Mouse (Mus musculus) cerebellum, adult 9-10 months (tissue): Measurements from ENCODE around the gene Yjefn3.

ENCODE experiments used
- DNase-seq: peaks from one replicate; pipeline ENCODE4 v3.0.0; 2022

Gene Yjefn3

DNA sequence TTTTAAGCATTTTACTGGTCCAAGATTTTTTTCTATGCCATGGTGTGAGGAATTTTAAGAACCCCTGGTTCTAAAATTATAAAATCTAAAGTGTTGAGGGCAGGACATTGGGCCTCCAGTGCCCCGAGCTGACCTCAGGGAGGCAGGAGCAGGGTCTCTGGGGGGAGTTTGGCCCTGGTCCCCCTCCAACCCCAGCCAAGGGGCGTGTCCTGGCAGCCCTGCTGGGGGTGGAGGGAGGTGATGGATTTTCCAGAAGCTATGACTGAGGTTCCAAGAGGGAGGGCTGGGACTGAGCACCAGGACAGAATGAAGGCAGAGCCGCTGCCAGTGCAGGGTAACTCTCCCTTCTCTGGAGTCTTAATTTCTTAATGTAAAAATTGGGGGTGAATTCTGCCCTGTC is 24.5 kb downstream of the Yjefn3 start:
- DNase-seq, result no peak

- DNase-seq, result no peak
Measured at GRCm38 (mm10) chr8:69877396-69877795, 25.1 kb downstream of the Yjefn3 start.

DNA sequence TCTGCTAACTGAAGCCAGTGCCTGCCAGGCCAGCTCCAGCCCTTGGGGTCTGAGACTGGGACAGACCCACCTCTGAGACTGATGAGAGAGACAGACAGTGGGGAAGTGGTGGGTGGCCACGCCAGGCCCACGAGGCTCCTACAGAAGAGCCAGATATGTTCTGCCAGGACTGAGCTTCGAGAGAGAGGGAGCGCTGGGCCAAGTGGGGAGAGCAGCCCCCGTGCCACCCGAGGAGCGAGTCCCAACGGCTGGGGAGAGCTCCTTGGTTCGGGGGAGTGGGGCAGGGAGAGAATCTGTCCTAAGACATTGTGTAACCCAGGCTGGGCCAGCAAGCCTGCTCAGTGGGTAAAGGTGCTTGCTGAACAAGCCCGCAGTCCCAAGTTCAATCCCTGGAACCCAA is 25.5 kb downstream of the Yjefn3 start:
- no peak for DNase-seq

DNA sequence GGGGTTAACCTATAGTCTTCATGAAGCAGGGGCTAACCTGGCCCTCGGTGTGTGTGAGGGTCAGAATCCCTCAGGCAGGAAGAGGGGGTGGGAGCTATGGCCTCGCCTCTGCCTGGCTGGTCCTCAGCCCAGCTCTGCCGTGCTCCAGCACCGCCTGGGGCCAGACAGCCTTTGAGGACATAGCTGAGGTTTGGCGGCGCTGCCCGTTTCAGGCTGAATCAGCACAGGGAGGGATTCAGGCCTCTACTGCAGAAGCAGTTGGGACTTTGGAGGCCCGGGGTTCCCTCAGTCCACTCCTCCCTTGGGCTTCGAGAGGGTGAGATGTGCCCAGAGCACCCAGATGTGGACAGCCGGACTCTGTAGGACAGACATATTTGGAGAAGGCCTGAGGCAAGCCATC is 26.4 kb downstream of the Yjefn3 start:
- DNase-seq, result no peak

DNA sequence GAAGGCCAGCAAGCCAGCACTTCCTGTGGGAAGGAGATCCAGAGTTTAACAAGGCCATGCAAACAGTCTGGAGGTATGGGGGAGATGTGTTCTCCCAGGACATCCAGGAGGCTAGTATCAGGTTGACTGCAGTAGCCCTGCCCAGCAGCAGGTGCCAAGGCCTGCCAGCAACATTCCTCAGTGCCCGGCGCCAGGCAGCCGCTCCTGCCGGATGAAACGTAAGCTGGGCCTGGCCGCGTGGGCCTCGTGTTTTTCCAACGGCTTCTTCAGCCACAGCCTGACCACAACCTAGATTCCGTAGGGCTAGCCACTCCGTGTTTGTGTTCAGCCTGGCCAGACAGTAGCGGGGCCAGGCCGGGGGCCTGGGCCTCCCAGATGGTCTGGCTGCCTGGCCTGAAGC is 27.9 kb downstream of the Yjefn3 start:
- no peak for DNase-seq

- peak; percentile 70 for DNase-seq
Measured at GRCm38 (mm10) chr8:69874155-69874554, 28.4 kb downstream of the Yjefn3 start.

DNA sequence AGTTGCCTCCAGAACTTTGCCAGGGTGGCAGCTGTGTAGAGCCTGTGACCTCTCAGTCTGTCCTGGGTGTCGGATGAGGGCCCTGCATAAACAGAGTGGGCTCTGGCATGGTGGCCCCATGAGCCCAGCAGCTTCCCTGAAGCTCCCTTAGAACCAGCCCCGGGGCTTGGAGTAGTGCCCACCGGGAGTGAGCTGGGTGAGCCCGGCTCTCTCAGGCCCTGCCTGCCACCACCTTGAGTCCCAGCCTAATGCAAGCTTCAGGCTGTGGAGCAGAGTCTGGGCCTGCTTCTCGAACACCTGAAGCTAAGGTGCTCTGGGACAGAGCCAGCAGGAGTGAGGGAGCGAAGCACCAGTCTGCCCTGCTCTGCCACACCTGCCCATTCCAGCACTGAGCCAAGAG is 31.6 kb downstream of the Yjefn3 start:
- no peak for DNase-seq

GRCm38 (mm10) chr8:69870003-69870765 is 32.3 kb downstream of the Yjefn3 start:
- DNase-seq, result peak; percentile 74

- no peak for DNase-seq
Measured at GRCm38 (mm10) chr8:69867696-69868326, 34.7 kb downstream of the Yjefn3 start.

- DNase-seq, result no peak
Measured at GRCm38 (mm10) chr8:69864180-69864579, 38.3 kb downstream of the Yjefn3 start.

DNA sequence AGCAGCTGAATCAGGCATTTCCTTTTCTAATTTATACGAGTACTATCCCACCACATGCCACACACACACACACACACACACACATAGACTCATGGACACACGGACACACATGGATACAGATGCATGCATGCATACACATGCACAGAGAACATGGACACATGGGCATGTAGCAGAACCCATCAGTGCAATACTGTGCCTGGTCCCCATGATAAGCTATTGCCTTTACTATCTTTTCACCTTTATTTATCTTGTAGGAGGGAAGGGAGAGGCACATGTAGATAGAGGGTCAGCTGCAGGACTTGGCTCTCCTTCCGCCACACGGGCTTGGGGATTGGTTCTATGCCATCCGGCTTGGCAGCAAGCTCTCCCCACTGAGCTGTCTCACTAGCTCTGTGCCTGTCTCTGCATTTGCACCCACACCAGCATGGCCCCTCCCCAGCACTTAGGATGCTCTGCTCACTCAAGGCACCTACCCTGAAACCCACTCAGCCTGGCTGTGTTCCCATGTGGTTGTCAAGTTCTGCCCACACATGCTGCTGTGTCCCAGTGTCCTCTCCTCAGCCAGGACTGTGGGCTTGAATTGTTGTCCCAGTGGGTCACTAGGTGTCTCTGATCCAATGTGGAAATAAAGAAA is 39.0 kb downstream of the Yjefn3 start:
- DNase-seq, result no peak

DNA sequence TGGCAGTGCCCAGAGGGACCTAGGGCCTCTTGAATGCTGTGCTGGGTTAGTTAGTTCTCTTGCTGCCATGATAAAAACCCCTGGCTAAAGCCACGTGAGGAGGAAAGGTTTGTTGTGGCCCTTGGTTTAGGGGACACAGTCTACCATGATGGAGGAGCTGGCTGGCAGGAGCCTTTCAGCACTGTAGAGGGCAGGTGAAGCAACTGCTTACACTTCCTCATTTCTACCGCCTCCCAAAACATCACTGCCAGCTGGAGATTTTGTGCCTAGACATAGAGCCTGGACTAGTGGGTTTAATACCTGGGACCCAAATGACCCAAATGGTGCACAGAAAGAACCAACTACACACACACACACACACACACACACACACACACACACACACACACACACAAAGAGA is 41.3 kb downstream of the Yjefn3 start:
- no peak for DNase-seq

DNA sequence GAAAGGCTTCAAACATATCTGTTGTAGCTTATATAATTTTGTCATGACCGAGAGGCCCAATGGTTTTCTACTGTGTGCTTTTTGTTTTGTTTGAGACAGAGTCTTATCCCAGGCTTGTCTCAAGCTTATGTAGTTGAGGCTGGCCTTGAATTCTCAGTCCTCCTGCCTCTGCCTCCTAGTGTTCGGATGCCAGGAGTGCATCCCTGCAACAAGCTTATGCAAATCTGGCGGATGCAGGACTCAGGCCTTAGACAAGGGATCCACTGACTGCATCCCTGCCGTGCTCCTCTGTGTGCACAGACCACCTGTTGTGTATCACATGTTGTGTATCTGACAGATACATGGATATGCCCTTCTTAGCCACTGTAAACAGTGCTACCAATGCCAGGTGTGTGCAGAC is 41.7 kb downstream of the Yjefn3 start:
- no peak for DNase-seq

DNA sequence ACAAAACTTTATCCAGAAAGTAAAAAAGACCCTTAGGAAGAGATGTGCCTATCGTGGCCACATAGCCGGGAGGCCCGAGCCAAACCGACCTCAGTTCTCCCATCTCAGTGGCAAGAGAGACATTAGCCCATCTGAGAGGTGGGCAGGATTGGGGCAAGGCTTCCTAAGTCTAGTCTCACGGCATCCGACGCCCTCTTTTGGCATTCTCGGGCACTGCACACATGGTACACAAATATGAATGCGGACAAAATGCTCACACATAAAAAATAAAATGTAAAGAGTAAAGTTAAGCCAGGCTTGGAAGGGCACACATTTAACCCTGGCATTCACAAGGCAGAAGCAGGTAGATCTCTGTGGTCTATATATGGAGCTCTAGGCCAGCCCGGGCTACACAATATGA is 48.6 kb downstream of the Yjefn3 start:
- DNase-seq, result no peak

DNA sequence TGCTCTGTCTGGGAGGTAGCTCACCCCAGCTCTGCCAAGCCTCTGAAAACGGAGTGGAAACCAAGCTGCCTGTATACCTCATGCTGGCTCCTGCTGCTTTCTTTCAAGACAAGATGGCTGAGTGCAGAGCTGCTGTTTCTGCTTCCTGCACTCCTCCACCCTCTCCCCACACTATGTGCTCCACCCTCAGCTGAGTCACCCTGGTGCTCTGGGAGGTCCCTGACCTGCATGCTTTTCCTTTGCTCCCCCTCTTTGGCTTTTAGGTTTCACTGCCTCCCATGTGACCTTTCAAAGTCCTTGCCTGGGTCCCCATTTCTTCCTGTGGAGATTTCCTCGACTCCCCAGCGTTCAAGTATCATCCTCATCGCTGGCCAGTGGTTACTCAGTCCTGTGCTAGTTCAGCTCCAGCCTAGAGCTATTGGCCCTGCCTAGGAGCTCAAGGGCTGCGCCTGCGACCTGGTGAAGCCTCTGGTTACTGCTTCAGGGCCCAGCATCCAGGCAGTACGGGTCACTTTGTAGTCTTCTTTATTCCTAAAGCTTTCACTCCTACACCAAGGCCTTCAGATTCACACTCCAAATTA is 51.5 kb downstream of the Yjefn3 start:
- DNase-seq, result no peak

- DNase-seq, result no peak
Measured at GRCm38 (mm10) chr8:69849899-69850298, 52.6 kb downstream of the Yjefn3 start.

DNA sequence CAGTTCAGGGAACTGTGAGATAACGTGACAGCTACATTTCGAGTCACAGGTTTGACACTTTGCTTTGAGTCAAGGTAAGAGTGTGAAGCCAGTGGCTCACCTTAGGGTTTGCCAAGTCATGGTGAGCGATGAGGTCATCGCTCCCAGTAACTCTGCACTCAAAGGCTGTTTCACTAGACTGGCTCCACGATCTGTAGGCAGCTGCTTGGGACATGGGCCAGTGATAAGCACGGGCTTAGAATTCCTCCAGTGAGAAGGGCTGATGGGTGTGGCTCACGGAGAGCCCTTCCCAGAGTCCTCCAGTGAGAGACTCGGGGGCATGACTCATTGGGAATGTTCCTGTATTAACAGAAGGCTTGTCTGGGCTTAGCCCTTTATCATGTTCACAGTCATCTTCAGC is 53.6 kb downstream of the Yjefn3 start:
- DNase-seq, result no peak

- no peak for DNase-seq
Measured at GRCm38 (mm10) chr8:69847167-69848065, 55.1 kb downstream of the Yjefn3 start.
